Mouse (Mus musculus) layer of hippocampus, adult 11-12 months (tissue): ENCODE measurements around the gene Camkmt.

Source experiments
- DNase-seq: peaks from one replicate; pipeline ENCODE4 v3.0.0; 2022; ENCODE audit warnings: low spot score

Gene Camkmt

GRCm38 (mm10) chr17:85170541-85171255, 80.3 kb downstream of the Camkmt start:
- no peak for DNase-seq

GRCm38 (mm10) chr17:85171951-85172350, 81.6 kb downstream of the Camkmt start:
- DNase-seq, result no peak

- DNase-seq, result no peak
Measured at GRCm38 (mm10) chr17:85177231-85177630, 86.9 kb downstream of the Camkmt start.

- DNase-seq, result no peak
Measured at GRCm38 (mm10) chr17:85180471-85181060, 90.2 kb downstream of the Camkmt start.

- DNase-seq, result peak; percentile 92
Measured at GRCm38 (mm10) chr17:85189227-85190127, 99.1 kb downstream of the Camkmt start.

GRCm38 (mm10) chr17:85190128-85190435, 99.7 kb downstream of the Camkmt start:
- DNase-seq, result no peak

GRCm38 (mm10) chr17:85193294-85193693, 102.9 kb downstream of the Camkmt start:
- DNase-seq, result no peak

- DNase-seq, result no peak
Measured at GRCm38 (mm10) chr17:85198781-85199180, 108.4 kb downstream of the Camkmt start.

- no peak for DNase-seq
Measured at GRCm38 (mm10) chr17:85199321-85199720, 109.0 kb downstream of the Camkmt start.

- DNase-seq, result no peak
Measured at GRCm38 (mm10) chr17:85218054-85218453, 127.7 kb downstream of the Camkmt start.

GRCm38 (mm10) chr17:85242109-85242508, 151.8 kb downstream of the Camkmt start:
- DNase-seq, result no peak

- DNase-seq, result no peak
Measured at GRCm38 (mm10) chr17:85248962-85249361, 158.6 kb downstream of the Camkmt start.

GRCm38 (mm10) chr17:85249744-85250143, 159.4 kb downstream of the Camkmt start:
- no peak for DNase-seq

- no peak for DNase-seq
Measured at GRCm38 (mm10) chr17:85256930-85257329, 166.6 kb downstream of the Camkmt start.

GRCm38 (mm10) chr17:85257348-85257747, 167.0 kb downstream of the Camkmt start:
- DNase-seq, result no peak

GRCm38 (mm10) chr17:85258703-85259341, 168.5 kb downstream of the Camkmt start:
- no peak for DNase-seq

GRCm38 (mm10) chr17:85266831-85267422, 176.6 kb downstream of the Camkmt start:
- DNase-seq, result no peak

- no peak for DNase-seq
Measured at GRCm38 (mm10) chr17:85271466-85272175, 181.3 kb downstream of the Camkmt start.

GRCm38 (mm10) chr17:85279720-85280119, 189.4 kb downstream of the Camkmt start:
- DNase-seq, result no peak

- no peak for DNase-seq
Measured at GRCm38 (mm10) chr17:85282447-85282846, 192.1 kb downstream of the Camkmt start.

- DNase-seq, result no peak
Measured at GRCm38 (mm10) chr17:85291154-85291553, 200.8 kb downstream of the Camkmt start.
